ENCODE assay signal across 29 mouse cellular contexts in the genomic region with DNA sequence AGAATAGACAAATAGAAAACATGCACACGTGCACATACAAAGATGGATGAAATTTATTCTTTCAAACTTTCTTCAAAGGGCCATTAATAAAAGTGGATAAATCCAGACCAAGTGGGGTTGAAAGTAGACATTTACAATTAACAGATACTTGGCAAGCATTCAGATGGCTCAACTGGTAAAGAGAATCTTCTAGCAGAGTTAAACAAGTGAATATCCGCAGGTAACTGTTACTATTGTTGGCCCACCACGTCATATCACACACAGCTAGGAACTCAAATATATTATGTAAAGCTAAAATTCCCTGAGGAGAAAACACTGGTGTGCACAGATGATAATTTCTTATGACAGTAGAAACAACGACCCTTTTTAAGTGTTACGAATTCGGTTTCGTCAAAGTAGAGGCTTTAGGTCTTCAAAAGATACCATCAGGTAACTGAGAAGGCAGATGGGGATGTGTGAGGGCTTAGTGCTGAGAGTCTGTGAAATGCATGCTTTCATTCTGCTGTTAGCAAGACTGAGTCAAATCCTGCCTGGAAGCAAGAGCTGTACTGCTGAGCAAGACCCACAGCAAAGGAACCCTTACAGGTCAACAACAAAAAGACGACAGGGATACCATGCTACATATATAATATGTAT. TPM values are rescaled to one million over a fixed set of nuclear protein-coding genes. Genes with fewer than 3 reads are reported as not detected.
DNase-seq lines count a peak whose midpoint lies in the region; ATAC-seq and TF ChIP-seq lines count a peak whose summit lies in the region.
"Had no signal": no experiment of that assay in that cellular context is flagged by ENCODE, and none has a peak within 500 bp of the region (broad histone marks: within the 10 kb centered on the region; RNA-seq: fewer than 3 reads in every experiment).

No protein-coding gene starts in this region.

- H3K36me3 ChIP-seq in heart, embryonic 10.5 days, result peaks cover 46% of the 10 kb centered on the region
- H3K36me3 ChIP-seq in liver, embryonic 11.5 days (ENCODE audit: control insufficient read depth, insufficient read depth, low read length), result peaks cover 32% of the 10 kb centered on the region
- H3K36me3 ChIP-seq in liver, postnatal 0 days (replicated peaks; ENCODE audit: insufficient read depth, low read length), result peaks cover 41% of the 10 kb centered on the region
- peaks cover 12% of the 10 kb centered on the region for H3K36me3 ChIP-seq in forebrain, embryonic 11.5 days (ENCODE audit: control insufficient read depth, insufficient read depth, low read length)

- no peaks in the 10 kb centered on the region for H3K27me3 ChIP-seq in heart, embryonic 10.5 days (ENCODE audit: insufficient read depth, poor library complexity, severe bottlenecking)
- H3K27me3 ChIP-seq in liver, embryonic 11.5 days (replicated peaks; ENCODE audit: control insufficient read depth, insufficient read depth, low read length), result no peaks in the 10 kb centered on the region
- no peaks in the 10 kb centered on the region for H3K27me3 ChIP-seq in liver, postnatal 0 days (ENCODE audit: insufficient read depth, low read length)
- no peaks in the 10 kb centered on the region for H3K27me3 ChIP-seq in forebrain, embryonic 11.5 days (ENCODE audit: control insufficient read depth, insufficient read depth, low read length)
- H3K27me3 ChIP-seq: embryonic facial prominence, embryonic 12.5 days; liver, embryonic 13.5 days; midbrain, embryonic 15.5 days had no signal

- DNase-seq in heart, embryonic 10.5 days (ENCODE audit: low spot score), result peak; percentile 24
- no peak for DNase-seq in heart, postnatal 4 days
- peak; percentile 26 for DNase-seq in liver, embryonic 11.5 days (ENCODE audit: low spot score)
- DNase-seq in liver, postnatal 0 days, result no peak
- DNase-seq in MN1 (ENCODE audit: low spot score), result peak; percentile 21
- no peak for DNase-seq in forebrain, embryonic 11.5 days (ENCODE audit: low spot score)
- DNase-seq in layer of hippocampus, postnatal 36 days, result no peak
- DNase-seq: adrenal gland, adult 2 months; adrenal gland, postnatal 36 days; cerebellum, adult 2 months; cerebellum, postnatal 36 days; forebrain, postnatal 0 days; kidney, adult 8-10 months; liver, embryonic 13.5 days; lung, adult 2 months; lung, postnatal 10 days; right cerebral cortex, postnatal 4 days; thymus, adult 18-20 months; thymus, postnatal 36 days had no signal

- H3K27ac ChIP-seq in heart, embryonic 10.5 days, result no peak overlapping the region
- H3K27ac ChIP-seq in liver, embryonic 11.5 days (ENCODE audit: low read depth, low read length), result no peak overlapping the region
- no peak overlapping the region for H3K27ac ChIP-seq in liver, postnatal 0 days (ENCODE audit: low read depth)
- H3K27ac ChIP-seq in forebrain, embryonic 11.5 days (ENCODE audit: low read depth, low read length), result no peak overlapping the region
- H3K27ac ChIP-seq: embryonic facial prominence, embryonic 12.5 days; forebrain, embryonic 10.5 days; hindbrain, embryonic 14.5 days; kidney, postnatal 0 days; left cerebral cortex, adult 2 months; liver, embryonic 13.5 days; macrophage; midbrain, embryonic 15.5 days; stomach, postnatal 0 days had no signal

- TF ChIP-seq CTCF in liver, postnatal 0 days (IDR thresholded peaks at IDR 0.05; ENCODE audit: low read depth), result no peak

- H3K4me3 ChIP-seq in heart, embryonic 10.5 days, result no peak overlapping the region
- H3K4me3 ChIP-seq in liver, embryonic 11.5 days (ENCODE audit: low read depth, low read length), result no peak overlapping the region
- H3K4me3 ChIP-seq in liver, postnatal 0 days (ENCODE audit: low read depth, low read length), result no peak overlapping the region
- H3K4me3 ChIP-seq in forebrain, embryonic 11.5 days (ENCODE audit: low read depth, low read length), result no peak overlapping the region
- H3K4me3 ChIP-seq: embryonic facial prominence, embryonic 12.5 days; forebrain, embryonic 10.5 days; left cerebral cortex, adult 2 months; liver, embryonic 13.5 days; midbrain, embryonic 15.5 days had no signal

- no peak for TF ChIP-seq EP300 in liver, postnatal 0 days (IDR thresholded peaks at IDR 0.05; ENCODE audit: low read depth)

- peaks cover 13% of the 10 kb centered on the region for H3K4me1 ChIP-seq in heart, embryonic 10.5 days
- H3K4me1 ChIP-seq in liver, embryonic 11.5 days (replicated peaks; ENCODE audit: control insufficient read depth, insufficient read depth, low read length), result peaks cover 14% of the 10 kb centered on the region
- peaks cover 3% of the 10 kb centered on the region for H3K4me1 ChIP-seq in liver, postnatal 0 days (ENCODE audit: insufficient read depth)
- H3K4me1 ChIP-seq in forebrain, embryonic 11.5 days (replicated peaks; ENCODE audit: control insufficient read depth, insufficient read depth, low read length), result peaks cover 5% of the 10 kb centered on the region; the same call in 1 of the 2 replicates

- H3K9ac ChIP-seq in liver, embryonic 11.5 days (ENCODE audit: low read depth, low read length), result no peak overlapping the region
- no peak overlapping the region for H3K9ac ChIP-seq in liver, postnatal 0 days (replicated peaks)
- H3K9ac ChIP-seq in forebrain, embryonic 11.5 days (ENCODE audit: low read length), result no peak overlapping the region
- H3K9ac ChIP-seq: embryonic facial prominence, embryonic 12.5 days; forebrain, postnatal 0 days; hindbrain, embryonic 14.5 days; liver, embryonic 13.5 days; midbrain, embryonic 15.5 days had no signal

- ATAC-seq in liver, embryonic 11.5 days (replicated peaks; ENCODE audit: low FRiP score), result no peak
- no peak for ATAC-seq in liver, postnatal 0 days
- no peak for ATAC-seq in forebrain, embryonic 11.5 days (replicated peaks; ENCODE audit: low FRiP score)
- ATAC-seq: activated CD4-positive, CD25-positive, alpha-beta regulatory T cell, adult 4 months; forebrain, postnatal 0 days; midbrain, embryonic 15.5 days had no signal

- H3K9me3 ChIP-seq in heart, embryonic 10.5 days, result no peaks in the 10 kb centered on the region
- no peaks in the 10 kb centered on the region for H3K9me3 ChIP-seq in liver, embryonic 11.5 days (ENCODE audit: control insufficient read depth, low read length)
- no peaks in the 10 kb centered on the region for H3K9me3 ChIP-seq in liver, postnatal 0 days (ENCODE audit: low read length)
- H3K9me3 ChIP-seq in forebrain, embryonic 11.5 days (ENCODE audit: control insufficient read depth, low read length), result no peaks in the 10 kb centered on the region
- H3K9me3 ChIP-seq: embryonic facial prominence, embryonic 12.5 days; forebrain, embryonic 10.5 days; liver, embryonic 13.5 days; midbrain, embryonic 15.5 days had no signal

- WGBS in heart, embryonic 10.5 days, result 91% methylated on average over 8 of the region's 8 CpGs
- 88% methylated on average over 8 of the region's 8 CpGs for WGBS in liver, embryonic 11.5 days
- WGBS in liver, postnatal 0 days (ENCODE audit: insufficient replicate concordance), result 81% methylated on average over 8 of the region's 8 CpGs
- 92% methylated on average over 8 of the region's 8 CpGs for WGBS in forebrain, embryonic 11.5 days

- H3K4me2 ChIP-seq in liver, embryonic 11.5 days, result no peak overlapping the region
- H3K4me2 ChIP-seq in liver, postnatal 0 days (ENCODE audit: low read depth, low read length), result no peak overlapping the region
- H3K4me2 ChIP-seq in forebrain, embryonic 11.5 days (ENCODE audit: low read depth, low read length, severe bottlenecking), result no peak overlapping the region
- H3K4me2 ChIP-seq: embryonic facial prominence, embryonic 12.5 days; hindbrain, embryonic 14.5 days; liver, embryonic 13.5 days; midbrain, embryonic 15.5 days had no signal

RNA-seq across cellular contexts. Expression of gene Scd2, which starts 15.3 kb away (rescaled TPM):
- polyA plus RNA-seq in heart, embryonic 10.5 days (2016; fragmentation: Nextera tagmentation; extraction: Ambion mirVana), result 195 and 207 TPM in 2 replicates
- total RNA-seq in heart, postnatal 4 days (2021), result 10 to 100 TPM; 78.1 to 82.1 TPM
- 212 and 231 TPM in 2 replicates for polyA plus RNA-seq in liver, embryonic 11.5 days (2014; fragmentation: Nextera tagmentation; extraction: Ambion mirVana)
- 5.9 and 6.2 TPM in 2 replicates for polyA plus RNA-seq in liver, postnatal 0 days (2015; fragmentation: Nextera tagmentation; extraction: Ambion mirVana)
- polyA plus RNA-seq in forebrain, embryonic 11.5 days (2014; fragmentation: Nextera tagmentation; extraction: Ambion mirVana), result 433 and 466 TPM in 2 replicates
- total RNA-seq in layer of hippocampus, postnatal 36 days (2021), result 100 to 1,000 TPM; 621 to 658 TPM

RNA-seq across cellular contexts. Expression of gene Scd4, which starts 24.2 kb away (rescaled TPM):
- polyA plus RNA-seq in heart, embryonic 10.5 days (2016; fragmentation: Nextera tagmentation; extraction: Ambion mirVana), result 0.06 and 0.16 TPM in 2 replicates
- 10 to 100 TPM; 47.7 to 52.4 TPM for total RNA-seq in heart, postnatal 4 days (2021)
- 0.06 and 0.16 TPM in 2 replicates for polyA plus RNA-seq in liver, embryonic 11.5 days (2014; fragmentation: Nextera tagmentation; extraction: Ambion mirVana)
- polyA plus RNA-seq in liver, postnatal 0 days (2015; fragmentation: Nextera tagmentation; extraction: Ambion mirVana), result not detected in 2 replicates
- polyA plus RNA-seq in forebrain, embryonic 11.5 days (2014; fragmentation: Nextera tagmentation; extraction: Ambion mirVana), result not detected in 2 replicates
- total RNA-seq in layer of hippocampus, postnatal 36 days (2021), result 1 to 10 TPM; 1.7 to 2.7 TPM
- polyA plus RNA-seq: neural tube, embryonic 11.5 days had no signal

Comparison
In these comparisons a context has a peak if more than half of its experiments do, and no peak if none do; other contexts are left out.
1. DNase-seq: peak in heart, embryonic 10.5 days (single experiment), liver, embryonic 11.5 days (single experiment) and MN1 (single experiment); none in heart, postnatal 4 days (single experiment), liver, postnatal 0 days (single experiment), forebrain, embryonic 11.5 days (single experiment) and layer of hippocampus, postnatal 36 days (0 of 2).
2. RNA of gene Scd2, which starts 15.3 kb away (polyA plus RNA-seq): 433 to 466 TPM in forebrain, embryonic 11.5 days, 212 to 231 TPM in liver, embryonic 11.5 days and 195 to 207 TPM in heart, embryonic 10.5 days; 5.9 to 6.2 TPM in liver, postnatal 0 days; every median in the first group is over 10 times any median in the second.